Mouse (Mus musculus) hindbrain, embryonic 14.5 days (tissue): ENCODE data around the gene Ssh3. TPM values are rescaled to one million over a fixed set of nuclear protein-coding genes. Genes with fewer than 3 reads are reported as not detected.

Experiments used
- ATAC-seq: fragments of 200-750 bp; cut with Nextera tagmentation; 2 replicates; pipeline ENCODE4 v1.8.0; 2017; ENCODE audit warnings: moderate number of reproducible peaks, mild to moderate bottlenecking, moderate TSS enrichment, moderate library complexity; ENCODE audit not compliant: low FRiP score
- DNase-seq: peaks from one replicate; pipeline ENCODE4 v3.0.0-alpha.2; 2015; ENCODE audit warnings: low spot score
- H3K27ac ChIP-seq: fragments of 300-500 bp; sonication (generic); 2 replicates; pipeline ENCODE4 v1.5.1; 2014; ENCODE audit warnings: mild to moderate bottlenecking, moderate library complexity
- H3K27me3 ChIP-seq: fragments of 300-500 bp; sonication (generic); 2 replicates; pipeline ENCODE4 v1.6.1; 2014; ENCODE audit warnings: mild to moderate bottlenecking, low read length, mixed read lengths; ENCODE audit not compliant: control insufficient read depth, insufficient read depth
- H3K36me3 ChIP-seq: fragments of 300-500 bp; sonication (generic); replicated peaks from 2 replicates; pipeline ENCODE4 v1.6.1; 2014; ENCODE audit not compliant: control insufficient read depth, insufficient read depth
- H3K4me1 ChIP-seq: fragments of 300-500 bp; sonication (generic); replicated peaks from 2 replicates; pipeline ENCODE4 v1.6.1; 2014; ENCODE audit warnings: antibody characterized with exemption, low read length, mixed read lengths; ENCODE audit not compliant: control insufficient read depth, insufficient read depth
- H3K4me2 ChIP-seq: fragments of 300-500 bp; sonication (generic); replicated peaks from 2 replicates; pipeline ENCODE4 v1.6.1; 2014; ENCODE audit warnings: mild to moderate bottlenecking, moderate library complexity
- H3K4me3 ChIP-seq: fragments of 300-500 bp; sonication (generic); replicated peaks from 2 replicates; pipeline ENCODE4 v1.5.1; 2014; ENCODE audit warnings: mild to moderate bottlenecking, low read length
- H3K9ac ChIP-seq: fragments of 300-500 bp; sonication (generic); 2 replicates; pipeline ENCODE4 v1.6.1; 2014
- H3K9me3 ChIP-seq: fragments of 300-500 bp; sonication (generic); 2 replicates; pipeline ENCODE4 v1.6.1; 2016; ENCODE audit warnings: low read length; ENCODE audit not compliant: control insufficient read depth
- WGBS: fragments of 180-500 bp; shearing (Covaris S2); extraction: QIAGEN DNeasy Blood & Tissue Kit; methylation state at CpG from one replicate; pipeline ENCODE4 v1.1.7; 2014; 5-methylcytosine and 5-hydroxymethylcytosine counted together
- microRNA-seq: library from miRNA; unstranded; fragments of <30 nt; microRNA quantifications from one replicate; pipeline ENCODE4, GENCODE M21; 2016
- polyA plus RNA-seq: library from polyadenylated mRNA; unstranded; fragments of >200 nt; fragmentation: Nextera tagmentation; extraction: Ambion mirVana; gene quantifications from 2 replicates; pipeline ENCODE4 v1.2.1, GENCODE M21; 2014

Gene Ssh3
- polyA plus RNA-seq, 1 experiment from 2014 or later: 12.9 TPM

DNA sequence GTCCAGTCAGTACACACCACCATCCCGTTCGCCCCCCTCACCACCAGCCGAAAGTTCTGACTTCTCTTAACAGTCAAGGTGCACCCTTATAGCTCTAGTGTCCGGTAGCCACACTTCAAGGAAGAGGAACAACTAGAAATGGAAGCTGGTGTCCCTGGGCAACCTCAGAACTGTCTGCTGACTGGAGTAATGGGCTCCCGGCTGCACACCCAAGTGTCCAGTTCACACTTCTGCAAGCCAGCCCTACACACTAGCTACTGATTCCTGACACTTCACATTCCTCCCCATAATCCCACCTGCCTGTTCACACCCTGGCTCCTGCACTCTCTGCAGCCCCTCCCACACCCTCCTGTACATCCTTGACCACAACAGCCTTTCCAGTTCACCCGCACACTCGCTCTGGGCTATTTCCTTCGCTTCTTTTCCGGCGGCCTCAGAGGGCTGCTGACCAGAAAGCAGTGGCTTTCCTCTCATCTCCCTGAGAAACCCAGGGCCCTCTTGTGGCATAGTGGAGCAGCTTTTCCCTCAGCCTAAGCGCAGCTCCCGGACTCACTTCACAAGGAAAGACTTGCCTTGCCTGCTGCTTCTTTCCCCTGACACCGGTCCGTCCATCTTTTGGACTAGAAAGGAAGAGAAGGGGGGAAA, 52.8 kb downstream of the Ssh3 start:
- H3K27me3 ChIP-seq: peaks cover 63% of the 10 kb centered on the region
- no peak overlapping the region for H3K9ac ChIP-seq
- H3K4me2 ChIP-seq: peak overlapping the region; percentile 4; the same call in 1 of the 2 replicates
- 26% methylated on average over 14 of the region's 14 CpGs for WGBS
- H3K9me3 ChIP-seq: no peaks in the 10 kb centered on the region
- H3K4me3 ChIP-seq: no peak overlapping the region
- no peak for ATAC-seq
- peaks cover 28% of the 10 kb centered on the region for H3K4me1 ChIP-seq
- DNase-seq: peak; percentile 57
- no peak overlapping the region for H3K27ac ChIP-seq
- no peaks in the 10 kb centered on the region for H3K36me3 ChIP-seq

DNA sequence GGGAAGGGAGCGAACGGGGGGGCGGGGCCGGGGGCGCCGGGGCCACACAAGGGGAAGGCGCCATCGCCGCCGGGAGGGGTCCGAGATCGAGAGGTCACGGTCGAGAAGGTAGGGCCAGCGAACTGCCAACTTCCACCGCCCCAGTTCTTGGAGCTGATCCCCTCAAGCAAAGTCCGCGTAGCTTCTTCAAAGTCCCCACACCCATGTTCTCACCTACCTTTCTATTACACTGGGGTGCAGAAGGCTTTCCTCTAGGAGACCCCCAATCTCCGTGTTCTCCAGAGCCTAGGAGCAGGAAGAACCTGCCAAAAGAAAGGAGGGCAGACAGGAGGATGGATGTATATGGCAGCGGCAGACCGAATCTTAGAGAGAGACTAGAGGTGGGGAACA, 53.5 kb downstream of the Ssh3 start:
- DNase-seq: no peak
- Histone ChIP-seq H3K9me3 (no peaks in the 10 kb centered on the region), H3K4me3 (peak overlapping the region; percentile 43), H3K27ac (no peak overlapping the region), H3K4me1 (peaks cover 21% of the 10 kb centered on the region), H3K36me3 (no peaks in the 10 kb centered on the region), H3K9ac (peak overlapping the region; percentile 58), H3K4me2 (peak overlapping the region; percentile 91), H3K27me3 (peaks cover 66% of the 10 kb centered on the region)
- no peak for ATAC-seq
- WGBS: 3% methylated on average over 19 of the region's 21 CpGs

DNA sequence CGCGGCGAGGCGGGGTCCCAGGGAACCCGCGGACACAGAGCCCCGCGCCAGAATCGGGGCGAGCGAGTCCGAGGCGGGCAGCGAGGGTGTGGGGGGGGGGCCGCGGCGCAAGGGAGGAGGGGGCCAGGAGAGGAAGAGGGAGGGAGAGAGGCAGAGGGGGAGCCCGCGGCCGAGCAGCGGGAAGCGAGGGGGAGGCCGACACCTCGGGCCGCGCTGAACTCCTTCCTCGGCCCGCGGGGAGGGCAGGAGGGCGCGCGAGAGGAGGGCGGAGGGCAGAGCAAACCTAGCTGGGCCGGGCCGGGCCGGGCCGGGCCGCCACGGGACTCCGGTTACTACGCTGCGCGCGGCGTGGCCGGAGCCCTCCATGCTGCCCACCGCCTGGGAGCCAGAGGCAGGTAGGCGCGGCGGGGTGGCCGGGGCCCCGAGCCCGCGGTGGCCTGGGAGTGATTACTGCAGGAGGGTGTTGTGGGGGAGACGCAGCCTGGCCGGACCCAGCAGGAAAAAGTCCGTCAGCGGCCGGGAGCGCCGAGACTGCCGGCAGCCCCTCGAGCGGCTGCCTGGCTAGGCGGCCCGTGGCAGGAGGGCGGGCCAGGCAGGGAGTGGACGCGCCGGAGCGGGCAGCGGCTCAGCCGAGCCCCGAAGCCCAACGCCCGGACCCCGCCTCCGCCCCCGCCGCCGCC, 54.1 kb downstream of the Ssh3 start:
- peaks cover 17% of the 10 kb centered on the region for H3K4me1 ChIP-seq
- under 1% methylated on average over 45 of the region's 81 CpGs for WGBS
- H3K9me3 ChIP-seq: no peaks in the 10 kb centered on the region
- ATAC-seq: peak; percentile 53; the same call in 1 of the 2 replicates
- H3K36me3 ChIP-seq: no peaks in the 10 kb centered on the region
- H3K4me2 ChIP-seq: peak overlapping the region; percentile 91
- H3K27ac ChIP-seq: no peak overlapping the region
- DNase-seq: no peak
- peaks cover 66% of the 10 kb centered on the region for H3K27me3 ChIP-seq
- peak overlapping the region; percentile 58 for H3K9ac ChIP-seq
- H3K4me3 ChIP-seq: peak overlapping the region; percentile 43

DNA sequence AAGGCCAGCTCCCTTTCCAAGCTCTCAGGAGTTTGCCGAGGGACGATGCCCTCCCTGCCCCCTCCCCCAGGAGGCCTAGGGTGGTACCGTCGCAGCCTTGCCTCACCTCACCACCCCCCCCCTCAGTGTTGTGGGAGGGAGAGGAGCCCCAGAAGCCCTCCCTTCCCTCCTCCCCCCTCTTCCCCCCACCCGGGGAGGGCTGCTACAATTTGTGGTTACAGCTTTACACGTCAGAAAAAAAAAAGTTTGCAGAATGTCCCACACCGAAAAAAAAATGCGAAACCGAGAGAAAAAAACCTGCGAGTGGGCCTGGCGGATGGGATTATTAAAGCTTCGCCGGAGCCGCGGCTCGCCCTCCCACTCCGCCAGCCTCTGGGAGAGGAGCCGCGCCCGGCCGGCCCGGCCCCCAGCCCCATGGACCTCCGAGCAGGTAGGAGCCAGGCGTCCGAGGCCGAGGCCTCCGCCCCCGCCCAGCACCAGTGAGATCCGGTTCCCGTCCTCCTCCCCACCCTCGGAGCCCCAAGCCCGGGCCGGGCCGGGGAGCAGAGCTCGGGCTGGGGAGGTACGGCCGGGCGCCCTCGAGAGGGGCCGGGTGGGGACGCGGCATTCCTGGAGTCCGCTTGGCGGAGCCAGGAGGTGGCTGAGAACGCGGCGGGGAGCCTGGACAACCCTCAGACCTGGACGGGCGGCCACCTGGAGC, 54.8 kb downstream of the Ssh3 start, which contains the start of the genes Clcf1 and AC109138.7:
Clcf1 (plus strand) TSS at position 168 of the 700 bp plus-strand sequence.
AC109138.7 (plus strand) TSS at position 287 of the 700 bp plus-strand sequence.
- no peak for DNase-seq
- under 1% methylated on average over 36 of the region's 49 CpGs for WGBS
- no peaks in the 10 kb centered on the region for H3K9me3 ChIP-seq
- H3K27ac ChIP-seq: no peak within 1 kb of the TSS
- peak within 1 kb of the TSS; percentile 58 for H3K9ac ChIP-seq
- H3K4me2 ChIP-seq: peak within 1 kb of the TSS; percentile 91
- H3K27me3 ChIP-seq: peaks cover 66% of the 10 kb centered on the region
- no peaks in the 10 kb centered on the region for H3K36me3 ChIP-seq
- ATAC-seq: peak; percentile 46; the same call in 1 of the 2 replicates
- peaks cover 17% of the 10 kb centered on the region for H3K4me1 ChIP-seq
- H3K4me3 ChIP-seq: peak within 1 kb of the TSS; percentile 43

DNA sequence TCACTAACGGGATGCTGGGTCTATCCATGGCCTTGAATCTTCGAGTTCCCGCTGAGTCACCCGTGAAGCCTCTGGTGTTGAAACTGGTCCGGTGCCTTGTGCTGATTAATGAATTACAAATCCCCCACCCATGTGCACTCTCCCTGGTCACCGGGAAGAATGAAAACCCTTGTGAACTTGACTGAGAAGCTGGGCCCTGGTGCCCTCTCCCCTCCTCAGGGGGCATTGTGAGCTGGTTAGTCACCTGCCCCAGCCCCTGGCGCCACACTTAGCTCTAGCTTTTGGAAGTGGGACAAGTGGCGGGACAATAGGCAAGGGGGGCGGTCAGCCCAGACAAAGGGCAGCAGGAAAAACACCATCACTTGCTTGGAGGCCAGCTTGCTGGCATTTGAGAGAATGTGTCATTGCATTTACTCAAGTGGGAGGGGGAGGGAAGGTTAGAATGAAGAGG, 55.4 kb downstream of the Ssh3 start:
- H3K4me3 ChIP-seq: peak overlapping the region; percentile 43
- H3K9me3 ChIP-seq: no peaks in the 10 kb centered on the region
- no peak for DNase-seq
- H3K9ac ChIP-seq: 0 out of 2 replicates have a peak overlapping the region, but pooled peaks have one; percentile 58
- H3K4me1 ChIP-seq: peaks cover 17% of the 10 kb centered on the region
- 4% methylated on average over 9 of the region's 9 CpGs for WGBS
- H3K27ac ChIP-seq: no peak overlapping the region
- H3K4me2 ChIP-seq: no peak overlapping the region
- ATAC-seq: no peak
- H3K36me3 ChIP-seq: no peaks in the 10 kb centered on the region
- peaks cover 66% of the 10 kb centered on the region for H3K27me3 ChIP-seq

DNA sequence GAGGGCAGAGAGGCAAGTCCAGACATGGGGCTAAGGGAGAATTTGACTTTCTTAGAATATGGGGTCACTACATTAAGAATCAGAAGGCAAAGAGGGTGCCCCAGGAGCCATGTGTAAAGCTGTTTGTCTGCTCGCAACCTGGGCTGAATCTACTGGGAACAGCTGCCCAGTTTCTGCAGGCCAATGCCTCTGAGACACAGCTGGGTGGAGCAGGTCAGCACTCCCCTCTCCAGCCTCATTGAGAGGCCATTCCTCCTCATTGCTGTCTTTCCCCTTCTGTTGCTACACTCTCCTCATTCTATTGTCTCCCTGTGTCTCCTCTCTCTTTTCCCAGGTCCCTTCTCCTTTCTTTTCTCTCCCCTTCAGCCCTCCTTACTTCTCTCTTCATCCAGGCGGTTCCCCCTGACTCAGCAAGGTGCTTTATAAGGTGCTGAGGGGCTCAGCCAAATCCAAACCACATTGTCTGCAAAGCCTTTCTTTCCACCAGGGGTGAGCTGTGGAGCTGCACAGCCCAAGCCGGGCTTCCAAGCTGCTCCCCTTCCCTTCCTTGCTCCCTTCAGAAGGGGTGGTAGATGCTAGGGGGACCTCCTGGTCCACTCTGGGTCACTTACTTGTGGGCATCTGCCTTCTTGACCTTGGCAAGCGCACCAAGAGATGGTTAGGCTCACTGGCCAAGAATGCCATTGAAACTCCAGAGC, 56.9 kb downstream of the Ssh3 start:
- Histone ChIP-seq H3K4me1 (peaks cover 17% of the 10 kb centered on the region), H3K4me2 (no peak overlapping the region), H3K27ac (no peak overlapping the region), H3K36me3 (no peaks in the 10 kb centered on the region), H3K27me3 (peaks cover 60% of the 10 kb centered on the region), H3K4me3 (no peak overlapping the region), H3K9ac (no peak overlapping the region), H3K9me3 (no peaks in the 10 kb centered on the region)
- ATAC-seq (no peak), DNase-seq (no peak)
- WGBS: 21% methylated on average over 4 of the region's 4 CpGs

Small RNA genes within 50 kb of the gene (microRNA-seq; reads per million reads assigned to microRNA genes)
- gene Gm26115 (not detected), gene Mir6985 (2.4 reads per million, percentile 8 among the genes with 10 or more reads in this experiment)

Other genes with a start within 250 kb of the Ssh3 start
- 477 and 497 TPM in 2 replicates for gene Gstp1, start 231.2 kb downstream of the Ssh3 start, polyA plus RNA-seq
- 1.7 TPM in 1 of 2 replicates, not detected in the other for gene Gstp2, start 223.2 kb downstream of the Ssh3 start, polyA plus RNA-seq
- gene Gstp3, start 209.6 kb downstream of the Ssh3 start, polyA plus RNA-seq: not detected in 2 replicates
- gene Cabp2, start 187.6 kb downstream of the Ssh3 start, polyA plus RNA-seq: not detected in 2 replicates
- gene Cdk2ap2, start 172.0 kb downstream of the Ssh3 start, polyA plus RNA-seq: 79.2 and 82.1 TPM in 2 replicates
- gene Pitpnm1, start 169.2 kb downstream of the Ssh3 start, polyA plus RNA-seq: 70.0 and 74.7 TPM in 2 replicates
- 93.8 and 99.7 TPM in 2 replicates for gene Aip, start 143.3 kb downstream of the Ssh3 start, polyA plus RNA-seq
- gene Gpr152, start 129.4 kb downstream of the Ssh3 start, polyA plus RNA-seq: not detected in 2 replicates
- 0.11 and 0.26 TPM in 2 replicates for gene Cabp4, start 125.1 kb downstream of the Ssh3 start, polyA plus RNA-seq
- gene Coro1b, start 120.6 kb downstream of the Ssh3 start, polyA plus RNA-seq: 102 TPM in 2 replicates
- gene Ptprcap, start 115.6 kb downstream of the Ssh3 start, polyA plus RNA-seq: 0.44 and 0.68 TPM in 2 replicates
- 35.8 and 39.7 TPM in 2 replicates for gene Rps6kb2, start 105.8 kb downstream of the Ssh3 start, polyA plus RNA-seq
- gene Carns1, start 93.7 kb downstream of the Ssh3 start, polyA plus RNA-seq: 5.3 and 6.0 TPM in 2 replicates
- 0.43 and 0.68 TPM in 2 replicates for gene Tbc1d10c, start 77.9 kb downstream of the Ssh3 start, polyA plus RNA-seq
- gene Ppp1ca, start 77.1 kb downstream of the Ssh3 start, polyA plus RNA-seq: 581 and 604 TPM in 2 replicates
- 19.4 and 22.5 TPM in 2 replicates for gene Rad9a, start 67.5 kb downstream of the Ssh3 start, polyA plus RNA-seq
- gene Clcf1, start 54.9 kb downstream of the Ssh3 start, polyA plus RNA-seq: 0.51 and 0.53 TPM in 2 replicates
- gene AC109138.7, start 54.8 kb downstream of the Ssh3 start, polyA plus RNA-seq: not detected in 2 replicates
- 18.8 and 20.4 TPM in 2 replicates for gene Pold4, start 37.3 kb downstream of the Ssh3 start, polyA plus RNA-seq
- gene Ankrd13d, start 14.0 kb upstream of the Ssh3 start, polyA plus RNA-seq: 50.7 and 56.6 TPM in 2 replicates
- gene Grk2, start 37.0 kb upstream of the Ssh3 start, polyA plus RNA-seq: 29.2 and 30.4 TPM in 2 replicates
- 37.3 and 40.7 TPM in 2 replicates for gene Kdm2a, start 129.1 kb upstream of the Ssh3 start, polyA plus RNA-seq
- gene Rhod, start 170.3 kb upstream of the Ssh3 start, polyA plus RNA-seq: 5.8 and 7.2 TPM in 2 replicates
- gene Syt12, start 208.3 kb upstream of the Ssh3 start, polyA plus RNA-seq: 4.1 and 5.9 TPM in 2 replicates
- not detected in 2 replicates for gene 2010003K11Rik, start 229.4 kb upstream of the Ssh3 start, polyA plus RNA-seq
- gene Pcx, start 241.3 kb upstream of the Ssh3 start, polyA plus RNA-seq: 27.5 and 31.3 TPM in 2 replicates